8 mouse cellular contexts compared by ENCODE assay signal in the genomic region with DNA sequence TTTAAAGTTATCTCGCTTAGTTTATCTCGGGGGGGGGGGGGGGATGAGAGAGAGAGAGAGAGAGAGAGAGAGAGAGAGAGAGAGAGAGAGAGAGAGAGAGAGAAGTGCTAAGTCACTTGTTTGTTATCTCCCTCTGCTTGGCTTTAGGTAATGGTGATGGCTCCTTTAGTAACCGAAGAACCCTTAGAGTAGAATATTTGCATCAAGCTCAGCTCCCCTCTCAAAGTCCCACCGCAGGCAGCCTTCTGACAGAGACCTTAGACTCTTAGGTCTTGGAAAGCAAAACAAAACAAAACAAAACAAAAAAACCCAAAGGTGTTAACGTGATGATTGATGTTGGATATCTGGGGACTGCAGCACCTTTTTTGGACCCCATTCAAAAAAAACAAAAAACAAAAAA. TPM values are rescaled to one million over a fixed set of nuclear protein-coding genes. Genes with fewer than 3 reads are reported as not detected.
DNase-seq lines count a peak whose midpoint lies in the region; ATAC-seq and TF ChIP-seq lines count a peak whose summit lies in the region.
"Had no signal": no experiment of that assay in that cellular context is flagged by ENCODE, and none has a peak within 500 bp of the region (broad histone marks: within the 10 kb centered on the region; RNA-seq: fewer than 3 reads in every experiment).

No protein-coding gene starts in this region.

- peak overlapping the region; percentile 52 for H3K4me2 ChIP-seq in forebrain, embryonic 14.5 days (ENCODE audit: low read length)
- H3K4me2 ChIP-seq in limb, embryonic 13.5 days (replicated peaks), result peak overlapping the region; percentile 70

- TF ChIP-seq CTCF in lung, adult 2 months (IDR thresholded peaks at IDR 0.05; ENCODE audit: insufficient read depth, low read length), result no peak
- no peak for TF ChIP-seq CTCF in small intestine, adult 2 months (IDR thresholded peaks at IDR 0.05; ENCODE audit: extremely low read depth, insufficient read length, insufficient replicate concordance, low read depth, low read length)

- H3K9me3 ChIP-seq in forebrain, embryonic 14.5 days (replicated peaks; ENCODE audit: control insufficient read depth, low read length), result no peaks in the 10 kb centered on the region
- no peaks in the 10 kb centered on the region for H3K9me3 ChIP-seq in limb, embryonic 13.5 days

- ATAC-seq in forebrain, embryonic 14.5 days, result peak; percentile 33; the same call in 1 of the 2 replicates
- ATAC-seq in limb, embryonic 13.5 days (ENCODE audit: low FRiP score, low read depth), result no peak

- DNase-seq in lung, adult 2 months, result no peak
- no peak for DNase-seq in lung, postnatal 4 days
- no peak for DNase-seq in forebrain, embryonic 14.5 days (ENCODE audit: low spot score)
- no peak for DNase-seq in left cerebral cortex, postnatal 14 days (ENCODE audit: low spot score in 2 of 2)
- DNase-seq in thymus, postnatal 4 days, result no peak

- TF ChIP-seq POLR2A in lung, adult 2 months (IDR thresholded peaks at IDR 0.05; ENCODE audit: borderline replicate concordance, extremely low read depth, low read depth, low read length), result no peak
- no peak for TF ChIP-seq POLR2A in small intestine, adult 2 months (IDR thresholded peaks at IDR 0.05; ENCODE audit: low read depth, low read length)

- H3K4me3 ChIP-seq in lung, adult 2 months (replicated peaks; ENCODE audit: extremely low read depth, low read depth, low read length), result peak overlapping the region; percentile 60
- peak overlapping the region; percentile 33 for H3K4me3 ChIP-seq in forebrain, embryonic 14.5 days (ENCODE audit: low read depth, low read length)
- H3K4me3 ChIP-seq in limb, embryonic 13.5 days, result peak overlapping the region; percentile 45
- H3K4me3 ChIP-seq in small intestine, adult 2 months (ENCODE audit: low read depth, low read length), result peak overlapping the region; percentile 50

- peak overlapping the region; percentile 67 for H3K27ac ChIP-seq in forebrain, embryonic 14.5 days (ENCODE audit: low read depth, low read length)
- peak overlapping the region; percentile 49; the same call in 1 of the 2 replicates for H3K27ac ChIP-seq in limb, embryonic 13.5 days
- H3K27ac ChIP-seq in small intestine, adult 2 months (ENCODE audit: insufficient read depth, low read depth, low read length), result no peak overlapping the region

- peak overlapping the region; percentile 67 for H3K9ac ChIP-seq in forebrain, embryonic 14.5 days (ENCODE audit: low read length)
- H3K9ac ChIP-seq in limb, embryonic 13.5 days, result peak overlapping the region; percentile 56; the same call in 1 of the 2 replicates

- no peaks in the 10 kb centered on the region for H3K4me1 ChIP-seq in lung, adult 2 months (ENCODE audit: control insufficient read depth, insufficient read depth, low read length)
- peaks cover 9% of the 10 kb centered on the region; the same call in 1 of the 2 replicates for H3K4me1 ChIP-seq in forebrain, embryonic 14.5 days (ENCODE audit: control insufficient read depth, insufficient read depth, low read length)
- H3K4me1 ChIP-seq in limb, embryonic 13.5 days, result peaks cover 10% of the 10 kb centered on the region; the same call in 1 of the 2 replicates
- H3K4me1 ChIP-seq in small intestine, adult 2 months (ENCODE audit: control insufficient read depth, insufficient read depth, insufficient read length, low read length), result no peaks in the 10 kb centered on the region

- H3K36me3 ChIP-seq in forebrain, embryonic 14.5 days (ENCODE audit: control insufficient read depth, insufficient read depth, low read length), result no peaks in the 10 kb centered on the region
- H3K36me3 ChIP-seq in limb, embryonic 13.5 days, result no peaks in the 10 kb centered on the region
- no peaks in the 10 kb centered on the region for H3K36me3 ChIP-seq in small intestine, adult 2 months (ENCODE audit: control insufficient read depth, insufficient read depth, low read length)

- intact Hi-C loops in left cerebral cortex, postnatal 14 days (cut with DNase I), result no loop called here

- WGBS in lung, adult 2 months, result 23% methylated on average over 4 of the region's 5 CpGs
- 14% methylated on average over 4 of the region's 5 CpGs for WGBS in forebrain, embryonic 14.5 days
- 32% methylated on average over 4 of the region's 5 CpGs for WGBS in limb, embryonic 13.5 days
- WGBS in small intestine, adult 2 months, result 19% methylated on average over 5 of the region's 5 CpGs

- H3K27me3 ChIP-seq in forebrain, embryonic 14.5 days (replicated peaks; ENCODE audit: control insufficient read depth, insufficient read depth, low read length), result no peaks in the 10 kb centered on the region
- H3K27me3 ChIP-seq in limb, embryonic 13.5 days, result no peaks in the 10 kb centered on the region
- H3K27me3 ChIP-seq in small intestine, adult 2 months (ENCODE audit: control insufficient read depth, insufficient read depth, low read length), result no peaks in the 10 kb centered on the region

RNA-seq across cellular contexts. Expression of gene Palmd, which starts 0.2 kb away (rescaled TPM):
- polyA plus RNA-seq in lung, adult 2 months (2012; rRNA removed), result 5.6 and 10.5 TPM in 2 replicates
- polyA plus RNA-seq in forebrain, embryonic 14.5 days (2014; fragmentation: Nextera tagmentation; extraction: Ambion mirVana), result 15.9 and 17.3 TPM in 2 replicates
- polyA plus RNA-seq in limb, embryonic 13.5 days (2015; fragmentation: Nextera tagmentation; extraction: Ambion mirVana), result 17.1 and 18.3 TPM in 2 replicates
- polyA plus RNA-seq in small intestine, adult 2 months (2012; rRNA removed), result 0.11 and 0.38 TPM in 2 replicates
- total RNA-seq in left cerebral cortex, postnatal 14 days (2021), result 10 to 100 TPM; 29.1 to 31.9 TPM

RNA-seq across cellular contexts. Expression of gene 4930455H04Rik, which starts 0.9 kb away (rescaled TPM):
- polyA plus RNA-seq in lung, adult 2 months (2012; rRNA removed), result not detected in 2 replicates
- polyA plus RNA-seq in forebrain, embryonic 14.5 days (2014; fragmentation: Nextera tagmentation; extraction: Ambion mirVana), result not detected in 2 replicates
- polyA plus RNA-seq in limb, embryonic 13.5 days (2015; fragmentation: Nextera tagmentation; extraction: Ambion mirVana), result not detected in 2 replicates
- polyA plus RNA-seq in small intestine, adult 2 months (2012; rRNA removed), result not detected in 2 replicates
- not detected for total RNA-seq in left cerebral cortex, postnatal 14 days (2021)
- total RNA-seq: left cerebral cortex, adult 8-10 months had no signal
